Mouse (Mus musculus) olfactory bulb, adult 2 months (tissue): ENCODE data around the gene Klk7. TPM values are rescaled to one million over a fixed set of nuclear protein-coding genes. Genes with fewer than 3 reads are reported as not detected.

ENCODE experiments used
- H3K27ac ChIP-seq: fragments of 200-500 bp; 2 replicates; pipeline ENCODE4 v1.5.1; 2012; ENCODE audit warnings: low read depth, low read length; ENCODE audit not compliant: insufficient read depth
- H3K4me1 ChIP-seq: fragments of 200-500 bp; 2 replicates; pipeline ENCODE4 v1.6.1; 2012; ENCODE audit warnings: low read length; ENCODE audit not compliant: control insufficient read depth, insufficient read depth
- H3K4me3 ChIP-seq: fragments of 200-500 bp; 2 replicates; pipeline ENCODE4 v1.5.1; 2012; ENCODE audit warnings: mild to moderate bottlenecking, low read depth, low read length, moderate library complexity; ENCODE audit not compliant: insufficient read depth
- CTCF ChIP-seq: fragments of 200-500 bp; IDR thresholded peaks from 2 replicates; pipeline ENCODE4 v1.5.1; 2012; ENCODE audit warnings: low read depth, mild to moderate bottlenecking, low read length, moderate library complexity; ENCODE audit not compliant: insufficient read depth
- POLR2A ChIP-seq: fragments of 200-500 bp; IDR thresholded peaks from 2 replicates; pipeline ENCODE4 v1.6.1; 2012; ENCODE audit warnings: mild to moderate bottlenecking, low read depth, low read length, moderate library complexity; ENCODE audit not compliant: insufficient read depth
- WGBS: fragments of 180-500 bp; shearing (Covaris S2); methylation state at CpG from one replicate; pipeline ENCODE4 v1.1.7; 2018; 5-methylcytosine and 5-hydroxymethylcytosine counted together
- polyA plus RNA-seq: library from polyadenylated mRNA; stranded (reverse); fragments of >200 nt; gene quantifications from 2 replicates; pipeline ENCODE4 v1.2.4, GENCODE M21; 2012; ENCODE audit warnings: low replicate concordance; ENCODE audit not compliant: missing spikeins, insufficient read depth, insufficient read length

The Klk7 gene
- polyA plus RNA-seq, 1 experiment: not detected

DNA sequence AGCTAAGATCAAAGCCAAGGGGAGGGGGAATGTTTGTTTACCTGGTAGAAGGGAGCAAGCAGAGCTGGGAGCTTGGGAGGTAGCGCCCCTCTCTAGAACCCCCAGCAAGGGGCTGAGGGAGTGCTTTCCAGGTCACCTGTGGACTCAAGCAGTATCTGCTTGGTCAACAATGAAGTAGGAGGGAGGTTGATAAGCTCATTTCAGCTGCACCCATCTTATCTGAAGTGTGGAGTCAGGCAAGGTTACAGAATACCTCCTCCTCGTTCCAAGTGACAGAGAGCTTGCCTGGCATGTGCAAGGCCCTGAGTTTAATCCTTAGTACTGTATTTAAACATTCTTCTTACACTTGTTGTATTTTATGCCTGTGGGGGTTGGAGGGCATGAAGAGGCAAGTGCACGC, 44.6 kb downstream of the Klk7 start:
- H3K4me3 ChIP-seq: no peak overlapping the region
- TF ChIP-seq POLR2A (no peak), CTCF (no peak)
- no peaks in the 10 kb centered on the region for H3K4me1 ChIP-seq
- WGBS: 76% methylated on average over 3 of the region's 3 CpGs
- no peak overlapping the region for H3K27ac ChIP-seq

GRCm38 (mm10) chr7:43856307-43856706, 45.2 kb downstream of the Klk7 start:
- WGBS: 83% methylated on average over 7 of the region's 7 CpGs
- no peak overlapping the region for H3K27ac ChIP-seq
- H3K4me3 ChIP-seq: no peak overlapping the region
- no peaks in the 10 kb centered on the region for H3K4me1 ChIP-seq
- TF ChIP-seq CTCF (no peak), POLR2A (no peak)

- no peak overlapping the region for H3K4me3 ChIP-seq
- H3K4me1 ChIP-seq: no peaks in the 10 kb centered on the region
- H3K27ac ChIP-seq: no peak overlapping the region
- 92% methylated on average over 12 of the region's 12 CpGs for WGBS
- no peak for TF ChIP-seq POLR2A
- no peak for TF ChIP-seq CTCF
Measured at GRCm38 (mm10) chr7:43857501-43857900, 46.4 kb downstream of the Klk7 start.

- WGBS: 31% methylated on average over 8 of the region's 8 CpGs
- H3K4me3 ChIP-seq: no peak overlapping the region
- H3K27ac ChIP-seq: no peak overlapping the region
- no peaks in the 10 kb centered on the region for H3K4me1 ChIP-seq
- TF ChIP-seq POLR2A: no peak
- TF ChIP-seq CTCF: no peak
Measured at GRCm38 (mm10) chr7:43860411-43860810, 49.3 kb downstream of the Klk7 start.

Other genes with a start within 250 kb of the Klk7 start
- gene Zfp658, start 249.0 kb upstream of the Klk7 start, polyA plus RNA-seq: not detected in 2 replicates
- not detected in 2 replicates for gene Zfp719, start 231.7 kb upstream of the Klk7 start, polyA plus RNA-seq
- gene Zfp819, start 204.1 kb upstream of the Klk7 start, polyA plus RNA-seq: not detected in 2 replicates
- not detected in 2 replicates for gene Ceacam18, start 176.6 kb upstream of the Klk7 start, polyA plus RNA-seq
- gene Siglece, start 151.1 kb upstream of the Klk7 start, polyA plus RNA-seq: not detected in 2 replicates
- not detected in 2 replicates for gene Ctu1, start 139.3 kb upstream of the Klk7 start, polyA plus RNA-seq
- gene Klk14, start 120.9 kb upstream of the Klk7 start, polyA plus RNA-seq: not detected in 2 replicates
- gene Klk13, start 98.7 kb upstream of the Klk7 start, polyA plus RNA-seq: not detected in 2 replicates
- gene Klk12, start 42.4 kb upstream of the Klk7 start, polyA plus RNA-seq: not detected in 2 replicates
- gene Klk11, start 36.7 kb upstream of the Klk7 start, polyA plus RNA-seq: not detected in 2 replicates
- gene Klk10, start 30.3 kb upstream of the Klk7 start, polyA plus RNA-seq: not detected in 2 replicates
- gene Klk9, start 19.4 kb upstream of the Klk7 start, polyA plus RNA-seq: not detected in 2 replicates
- not detected in 2 replicates for gene Klk8, start 13.7 kb upstream of the Klk7 start, polyA plus RNA-seq
- gene Klk6, start 13.2 kb downstream of the Klk7 start, polyA plus RNA-seq: not detected in 2 replicates
- not detected in 2 replicates for gene Klk5, start 30.7 kb downstream of the Klk7 start, polyA plus RNA-seq
- gene Klk4, start 69.9 kb downstream of the Klk7 start, polyA plus RNA-seq: not detected in 2 replicates
- not detected in 2 replicates for gene Klk15, start 122.4 kb downstream of the Klk7 start, polyA plus RNA-seq
- not detected in 2 replicates for gene Klk1b8, start 139.4 kb downstream of the Klk7 start, polyA plus RNA-seq
- gene Klk1b1, start 155.5 kb downstream of the Klk7 start, polyA plus RNA-seq: not detected in 2 replicates
- gene Klk1b9, start 164.8 kb downstream of the Klk7 start, polyA plus RNA-seq: not detected in 2 replicates
- not detected in 2 replicates for gene Klk1b11, start 184.6 kb downstream of the Klk7 start, polyA plus RNA-seq
- not detected in 2 replicates for gene Klk1b26, start 200.9 kb downstream of the Klk7 start, polyA plus RNA-seq
- gene Klk1b27, start 241.0 kb downstream of the Klk7 start, polyA plus RNA-seq: not detected in 2 replicates